Mouse (Mus musculus) thymus, postnatal 4 days (tissue): Measurements from ENCODE around the gene Vmn2r30.
"Not testable (repeated sequence)": the region's sequence is repeated elsewhere in the genome, so short reads cannot be mapped to it uniquely, and the experiment has no call there.

ENCODE experiments used
- DNase-seq: peaks from one replicate; pipeline ENCODE4 v3.0.0; 2021

Vmn2r30 gene

GRCm38 (mm10) chr7:7337509-7337908 lies at the start of gene Vmn2r30:
TSS of gene Vmn2r30 (minus strand) at chr7:7337609.
- DNase-seq: not testable (repeated sequence)

- DNase-seq: not testable (repeated sequence)
These were observed 37.0 kb upstream of the Vmn2r30 start, which contains the start of gene Gm45783 for GRCm38 (mm10) chr7:7374431-7374830. TSS of gene Gm45783 (minus strand) at chr7:7374573.

- DNase-seq: peak; percentile 65
These were observed 41.8 kb downstream of the Vmn2r30 start for GRCm38 (mm10) chr7:7295595-7295994.

- DNase-seq: no peak
These were observed 56.0 kb downstream of the Vmn2r30 start for GRCm38 (mm10) chr7:7281383-7281782.

GRCm38 (mm10) chr7:7277966-7278567 lies 59.3 kb downstream of the Vmn2r30 start, which contains the start of gene Gm45844:
TSS of gene Gm45844 (minus strand) at chr7:7278289.
- DNase-seq: peak; percentile 92

- DNase-seq: peak; percentile 40
These were observed 59.9 kb downstream of the Vmn2r30 start for GRCm38 (mm10) chr7:7277556-7277955.
